Mouse (Mus musculus): ENCODE data around the gene Dap. TPM values are rescaled to one million over a fixed set of nuclear protein-coding genes. Genes with fewer than 3 reads are reported as not detected.

Gene Dap
- polyA plus RNA-seq, 1 experiment = 566 TPM

GRCm38 (mm10) chr15:31257329-31257728, 33.2 kb downstream of the Dap start:
- no peak for TF ChIP-seq CTCF (IDR thresholded peaks at IDR 0.05; ENCODE audit: control insufficient read depth, insufficient read depth, insufficient read length)
- no peak for TF ChIP-seq MAX (IDR thresholded peaks at IDR 0.05)
- TF ChIP-seq MYOG (IDR thresholded peaks at IDR 0.05; ENCODE audit: control insufficient read depth, extremely low read depth, insufficient read length) = no peak
- no peak for TF ChIP-seq MYOD1 (IDR thresholded peaks at IDR 0.05; ENCODE audit: control insufficient read depth, insufficient read length, low read depth)
- no peak for TF ChIP-seq FOSL1 (IDR thresholded peaks at IDR 0.05; ENCODE audit: insufficient read depth, low read length, poor library complexity, severe bottlenecking)
- TF ChIP-seq CEBPB (IDR thresholded peaks at IDR 0.05; ENCODE audit: low read depth) = no peak
- TF ChIP-seq USF1 (IDR thresholded peaks at IDR 0.05; ENCODE audit: low read depth) = no peak
- H3K79me3 ChIP-seq (ENCODE audit: low read depth) = peaks cover 45% of the 10 kb centered on the region
- H3K27me3 ChIP-seq (ENCODE audit: control insufficient read depth, insufficient read depth, insufficient read length) = no peaks in the 10 kb centered on the region
- no peak overlapping the region for H3K4me3 ChIP-seq (ENCODE audit: insufficient read depth, poor library complexity, severe bottlenecking)
- H3K79me2 ChIP-seq (ENCODE audit: control insufficient read depth, insufficient read depth) = peaks cover 96% of the 10 kb centered on the region
- peaks cover 87% of the 10 kb centered on the region for H3K36me3 ChIP-seq (ENCODE audit: control insufficient read depth, insufficient read depth)
- H3ac ChIP-seq (ENCODE audit: control insufficient read depth, insufficient read length, low read depth) = no peak overlapping the region

GRCm38 (mm10) chr15:31258029-31258692, 34.0 kb downstream of the Dap start:
- H3K79me2 ChIP-seq (ENCODE audit: control insufficient read depth, insufficient read depth) = peaks cover 93% of the 10 kb centered on the region
- TF ChIP-seq USF1 (IDR thresholded peaks at IDR 0.05; ENCODE audit: low read depth) (no peak), MYOD1 (IDR thresholded peaks at IDR 0.05; ENCODE audit: control insufficient read depth, insufficient read length, low read depth) (no peak), MAX (IDR thresholded peaks at IDR 0.05) (no peak), CEBPB (IDR thresholded peaks at IDR 0.05; ENCODE audit: low read depth) (no peak), MYOG (IDR thresholded peaks at IDR 0.05; ENCODE audit: control insufficient read depth, extremely low read depth, insufficient read length) (no peak), FOSL1 (IDR thresholded peaks at IDR 0.05; ENCODE audit: insufficient read depth, low read length, poor library complexity, severe bottlenecking) (no peak), CTCF (IDR thresholded peaks at IDR 0.05; ENCODE audit: control insufficient read depth, insufficient read depth, insufficient read length) (no peak)
- peaks cover 88% of the 10 kb centered on the region for H3K36me3 ChIP-seq (ENCODE audit: control insufficient read depth, insufficient read depth)
- no peaks in the 10 kb centered on the region for H3K27me3 ChIP-seq (ENCODE audit: control insufficient read depth, insufficient read depth, insufficient read length)
- peaks cover 42% of the 10 kb centered on the region for H3K79me3 ChIP-seq (ENCODE audit: low read depth)
- no peak overlapping the region for H3K4me3 ChIP-seq (ENCODE audit: insufficient read depth, poor library complexity, severe bottlenecking)
- no peak overlapping the region for H3ac ChIP-seq (ENCODE audit: control insufficient read depth, insufficient read length, low read depth)

GRCm38 (mm10) chr15:31258693-31259439, 34.8 kb downstream of the Dap start:
- Histone ChIP-seq H3ac (ENCODE audit: control insufficient read depth, insufficient read length, low read depth) (no peak overlapping the region), H3K79me2 (ENCODE audit: control insufficient read depth, insufficient read depth) (peaks cover 89% of the 10 kb centered on the region), H3K4me3 (ENCODE audit: insufficient read depth, poor library complexity, severe bottlenecking) (no peak overlapping the region), H3K79me3 (ENCODE audit: low read depth) (peaks cover 41% of the 10 kb centered on the region), H3K27me3 (ENCODE audit: control insufficient read depth, insufficient read depth, insufficient read length) (no peaks in the 10 kb centered on the region), H3K36me3 (ENCODE audit: control insufficient read depth, insufficient read depth) (peaks cover 90% of the 10 kb centered on the region)
- TF ChIP-seq MYOG (IDR thresholded peaks at IDR 0.05; ENCODE audit: control insufficient read depth, extremely low read depth, insufficient read length) = no peak
- no peak for TF ChIP-seq USF1 (IDR thresholded peaks at IDR 0.05; ENCODE audit: low read depth)
- no peak for TF ChIP-seq MAX (IDR thresholded peaks at IDR 0.05)
- no peak for TF ChIP-seq CEBPB (IDR thresholded peaks at IDR 0.05; ENCODE audit: low read depth)
- no peak for TF ChIP-seq CTCF (IDR thresholded peaks at IDR 0.05; ENCODE audit: control insufficient read depth, insufficient read depth, insufficient read length)
- no peak for TF ChIP-seq MYOD1 (IDR thresholded peaks at IDR 0.05; ENCODE audit: control insufficient read depth, insufficient read length, low read depth)
- no peak for TF ChIP-seq FOSL1 (IDR thresholded peaks at IDR 0.05; ENCODE audit: insufficient read depth, low read length, poor library complexity, severe bottlenecking)

DNA sequence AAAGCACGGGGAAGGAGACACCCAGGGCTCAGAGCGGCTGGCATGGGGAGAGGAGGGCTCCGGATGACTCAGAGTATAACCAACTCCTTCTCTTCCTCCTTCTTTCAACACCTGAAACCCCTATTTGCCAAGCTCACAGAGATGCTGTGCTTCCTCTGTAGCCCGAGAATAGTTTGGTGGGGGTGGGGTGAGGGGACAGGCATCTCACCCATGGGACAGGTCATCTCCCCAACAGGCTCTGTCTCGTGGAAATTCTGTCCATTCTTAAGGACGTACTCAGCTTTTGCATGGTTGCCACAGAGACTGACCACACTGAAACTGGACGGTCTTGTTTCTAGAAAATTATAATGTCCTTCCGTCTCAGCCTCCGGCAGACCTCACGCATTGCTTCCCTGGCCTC, 37.0 kb downstream of the Dap start:
- no peak overlapping the region for H3ac ChIP-seq (ENCODE audit: control insufficient read depth, insufficient read length, low read depth)
- H3K36me3 ChIP-seq (ENCODE audit: control insufficient read depth, insufficient read depth) = peaks cover 87% of the 10 kb centered on the region
- H3K79me2 ChIP-seq (ENCODE audit: control insufficient read depth, insufficient read depth) = peaks cover 89% of the 10 kb centered on the region
- H3K27me3 ChIP-seq (ENCODE audit: control insufficient read depth, insufficient read depth, insufficient read length) = no peaks in the 10 kb centered on the region
- H3K4me3 ChIP-seq (ENCODE audit: insufficient read depth, poor library complexity, severe bottlenecking) = no peak overlapping the region
- TF ChIP-seq CEBPB (IDR thresholded peaks at IDR 0.05; ENCODE audit: low read depth) (no peak), MYOG (IDR thresholded peaks at IDR 0.05; ENCODE audit: control insufficient read depth, extremely low read depth, insufficient read length) (no peak)
- peaks cover 37% of the 10 kb centered on the region for H3K79me3 ChIP-seq (ENCODE audit: low read depth)

DNA sequence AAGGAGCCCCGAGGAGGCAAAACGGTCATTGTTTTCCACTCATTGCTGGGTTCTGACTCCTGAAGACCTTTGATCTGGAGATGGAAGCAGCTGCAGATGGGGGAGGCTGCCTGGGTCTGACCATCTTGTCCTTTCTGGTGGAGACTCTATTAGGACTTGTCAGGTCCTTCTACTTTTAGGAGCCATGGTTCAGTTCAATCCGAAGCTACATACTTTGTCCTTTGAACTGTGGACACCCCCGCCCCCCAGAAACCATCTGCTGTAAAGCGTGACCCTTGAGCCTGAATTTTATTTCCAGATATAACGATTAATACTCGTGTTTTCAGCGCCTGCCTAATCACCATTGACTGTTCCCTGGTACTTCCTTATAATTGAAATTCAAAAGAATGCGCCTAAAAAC, 38.2 kb downstream of the Dap start:
- TF ChIP-seq USF1 (IDR thresholded peaks at IDR 0.05; ENCODE audit: low read depth) (no peak), MAX (IDR thresholded peaks at IDR 0.05) (no peak), FOSL1 (IDR thresholded peaks at IDR 0.05; ENCODE audit: insufficient read depth, low read length, poor library complexity, severe bottlenecking) (no peak), MYOG (IDR thresholded peaks at IDR 0.05; ENCODE audit: control insufficient read depth, extremely low read depth, insufficient read length) (no peak), CTCF (IDR thresholded peaks at IDR 0.05; ENCODE audit: control insufficient read depth, insufficient read depth, insufficient read length) (no peak), CEBPB (IDR thresholded peaks at IDR 0.05; ENCODE audit: low read depth) (no peak), MYOD1 (IDR thresholded peaks at IDR 0.05; ENCODE audit: control insufficient read depth, insufficient read length, low read depth) (no peak)
- Histone ChIP-seq H3K79me2 (ENCODE audit: control insufficient read depth, insufficient read depth) (peaks cover 83% of the 10 kb centered on the region), H3K27me3 (ENCODE audit: control insufficient read depth, insufficient read depth, insufficient read length) (no peaks in the 10 kb centered on the region), H3K4me3 (ENCODE audit: insufficient read depth, poor library complexity, severe bottlenecking) (no peak overlapping the region), H3ac (ENCODE audit: control insufficient read depth, insufficient read length, low read depth) (no peak overlapping the region), H3K36me3 (ENCODE audit: control insufficient read depth, insufficient read depth) (peaks cover 79% of the 10 kb centered on the region), H3K79me3 (ENCODE audit: low read depth) (peaks cover 35% of the 10 kb centered on the region)

Data from C2C12 (cell line).